Mouse (Mus musculus) midbrain, embryonic 11.5 days (tissue): ENCODE measurements around the gene Kcnc1. TPM values are rescaled to one million over a fixed set of nuclear protein-coding genes. Genes with fewer than 3 reads are reported as not detected.
A peak's percentile ranks its signal among the peaks of the same experiment; 100 is the strongest.

ENCODE experiments used
- ATAC-seq: fragments of 200-750 bp; cut with Nextera tagmentation; 2 replicates; pipeline ENCODE4 v1.8.0; 2017; ENCODE audit warnings: moderate TSS enrichment, moderate library complexity; ENCODE audit not compliant: low FRiP score
- DNase-seq: peaks from one replicate; pipeline ENCODE4 v3.0.0; 2015; ENCODE audit warnings: low spot score; ENCODE audit errors: missing footprints
- H3K27ac ChIP-seq: fragments of 300-500 bp; sonication (generic); 2 replicates; pipeline ENCODE4 v1.5.1; 2014; ENCODE audit warnings: low read depth, low read length
- H3K27me3 ChIP-seq: fragments of 300-500 bp; sonication (generic); 2 replicates; pipeline ENCODE4 v1.6.1; 2014; ENCODE audit warnings: mild to moderate bottlenecking, low read length, moderate library complexity, mixed read lengths; ENCODE audit not compliant: control insufficient read depth, insufficient read depth
- H3K36me3 ChIP-seq: fragments of 300-500 bp; sonication (generic); 2 replicates; pipeline ENCODE4 v1.6.1; 2014; ENCODE audit warnings: mild to moderate bottlenecking, low read length, moderate library complexity, mixed read lengths; ENCODE audit not compliant: control insufficient read depth, insufficient read depth
- H3K4me1 ChIP-seq: fragments of 300-500 bp; sonication (generic); 2 replicates; pipeline ENCODE4 v1.6.1; 2014; ENCODE audit warnings: low read length; ENCODE audit not compliant: control insufficient read depth, insufficient read depth
- H3K4me2 ChIP-seq: fragments of 300-500 bp; sonication (generic); 2 replicates; pipeline ENCODE4 v1.6.1; 2014; ENCODE audit warnings: mild to moderate bottlenecking, moderate library complexity
- H3K4me3 ChIP-seq: fragments of 300-500 bp; sonication (generic); 2 replicates; pipeline ENCODE4 v1.5.1; 2014; ENCODE audit warnings: low read depth, low read length
- H3K9ac ChIP-seq: fragments of 300-500 bp; sonication (generic); 2 replicates; pipeline ENCODE4 v1.6.1; 2014; ENCODE audit warnings: low read length
- H3K9me3 ChIP-seq: fragments of 300-500 bp; sonication (generic); 2 replicates; pipeline ENCODE4 v1.6.1; 2016; ENCODE audit warnings: low read length; ENCODE audit not compliant: control insufficient read depth
- WGBS: fragments of 180-500 bp; shearing (Covaris S2); extraction: QIAGEN DNeasy Blood & Tissue Kit; methylation state at CpG from one replicate; pipeline ENCODE4 v1.1.7; 2014; 5-methylcytosine and 5-hydroxymethylcytosine counted together
- polyA plus RNA-seq: library from polyadenylated mRNA; unstranded; fragments of >200 nt; fragmentation: Nextera tagmentation; extraction: Ambion mirVana; gene quantifications from 2 replicates; pipeline ENCODE4 v1.2.1, GENCODE M21; 2014

The Kcnc1 gene
- polyA plus RNA-seq, 1 experiment from 2014 or later = 1.4 TPM

- Histone ChIP-seq H3K4me2 (no peak overlapping the region), H3K9ac (no peak overlapping the region), H3K36me3 (no peaks in the 10 kb centered on the region), H3K9me3 (no peaks in the 10 kb centered on the region), H3K4me1 (no peaks in the 10 kb centered on the region), H3K4me3 (no peak overlapping the region), H3K27me3 (no peaks in the 10 kb centered on the region), H3K27ac (no peak overlapping the region)
- no peak for DNase-seq
- no peak for ATAC-seq
- 87% methylated on average over 5 of the region's 5 CpGs for WGBS
Observed at GRCm38 (mm10) chr7:46412823-46413222, 16.5 kb downstream of the Kcnc1 start.

- Histone ChIP-seq H3K9ac (no peak overlapping the region), H3K9me3 (no peaks in the 10 kb centered on the region), H3K4me1 (no peaks in the 10 kb centered on the region), H3K27me3 (no peaks in the 10 kb centered on the region), H3K4me3 (no peak overlapping the region), H3K36me3 (no peaks in the 10 kb centered on the region), H3K4me2 (no peak overlapping the region), H3K27ac (no peak overlapping the region)
- WGBS = 81% methylated on average over 6 of the region's 6 CpGs
- no peak for DNase-seq
- ATAC-seq = no peak
Observed at GRCm38 (mm10) chr7:46413959-46414725, 17.8 kb downstream of the Kcnc1 start.

GRCm38 (mm10) chr7:46415818-46416425 lies 19.6 kb downstream of the Kcnc1 start:
- Histone ChIP-seq H3K27me3 (no peaks in the 10 kb centered on the region), H3K4me1 (no peaks in the 10 kb centered on the region), H3K9me3 (no peaks in the 10 kb centered on the region), H3K27ac (no peak overlapping the region), H3K9ac (no peak overlapping the region), H3K4me2 (no peak overlapping the region), H3K4me3 (no peak overlapping the region), H3K36me3 (no peaks in the 10 kb centered on the region)
- 79% methylated on average over 14 of the region's 14 CpGs for WGBS
- DNase-seq = no peak
- ATAC-seq = no peak

GRCm38 (mm10) chr7:46417467-46417866 lies 21.2 kb downstream of the Kcnc1 start:
- DNase-seq (no peak), ATAC-seq (no peak)
- Histone ChIP-seq H3K4me1 (peaks cover 13% of the 10 kb centered on the region), H3K9me3 (no peaks in the 10 kb centered on the region), H3K9ac (no peak overlapping the region), H3K36me3 (no peaks in the 10 kb centered on the region), H3K4me3 (no peak overlapping the region), H3K27ac (no peak overlapping the region), H3K27me3 (no peaks in the 10 kb centered on the region), H3K4me2 (no peak overlapping the region)
- 66% methylated on average over 7 of the region's 7 CpGs for WGBS

GRCm38 (mm10) chr7:46418102-46418622 lies 21.9 kb downstream of the Kcnc1 start:
- no peaks in the 10 kb centered on the region for H3K27me3 ChIP-seq
- DNase-seq (no peak), ATAC-seq (peak; percentile 6; the same call in 1 of the 2 replicates)
- no peak overlapping the region for H3K4me3 ChIP-seq
- 72% methylated on average over 16 of the region's 16 CpGs for WGBS
- no peak overlapping the region for H3K4me2 ChIP-seq
- H3K4me1 ChIP-seq = peaks cover 20% of the 10 kb centered on the region
- no peak overlapping the region for H3K9ac ChIP-seq
- H3K9me3 ChIP-seq = no peaks in the 10 kb centered on the region
- H3K36me3 ChIP-seq = no peaks in the 10 kb centered on the region
- no peak overlapping the region for H3K27ac ChIP-seq

GRCm38 (mm10) chr7:46421535-46421934 lies 25.2 kb downstream of the Kcnc1 start:
- Histone ChIP-seq H3K9ac (0 out of 2 replicates have a peak overlapping the region, but pooled peaks have one; percentile 1), H3K4me3 (no peak overlapping the region), H3K27me3 (no peaks in the 10 kb centered on the region), H3K27ac (peak overlapping the region; percentile 17), H3K4me1 (peaks cover 20% of the 10 kb centered on the region), H3K4me2 (no peak overlapping the region), H3K36me3 (no peaks in the 10 kb centered on the region), H3K9me3 (no peaks in the 10 kb centered on the region)
- DNase-seq (no peak), ATAC-seq (no peak)
- 54% methylated on average over 5 of the region's 5 CpGs for WGBS

- WGBS = 37% methylated on average over 8 of the region's 8 CpGs
- Histone ChIP-seq H3K27me3 (no peaks in the 10 kb centered on the region), H3K4me1 (peaks cover 20% of the 10 kb centered on the region), H3K27ac (peak overlapping the region; percentile 41), H3K4me2 (peak overlapping the region; percentile 26; the same call in 1 of the 2 replicates), H3K9me3 (no peaks in the 10 kb centered on the region), H3K36me3 (no peaks in the 10 kb centered on the region), H3K9ac (0 out of 2 replicates have a peak overlapping the region, but pooled peaks have one; percentile 1), H3K4me3 (no peak overlapping the region)
- peak; percentile 75 for ATAC-seq
- DNase-seq = peak; percentile 96
Observed at GRCm38 (mm10) chr7:46422052-46422763, 25.9 kb downstream of the Kcnc1 start.

- DNase-seq (peak; percentile 93), ATAC-seq (peak; percentile 79)
- Histone ChIP-seq H3K27ac (peak overlapping the region; percentile 41; the same call in 1 of the 2 replicates), H3K9ac (no peak overlapping the region), H3K27me3 (no peaks in the 10 kb centered on the region), H3K4me1 (peaks cover 20% of the 10 kb centered on the region), H3K36me3 (no peaks in the 10 kb centered on the region), H3K4me2 (peak overlapping the region; percentile 26; the same call in 1 of the 2 replicates), H3K4me3 (no peak overlapping the region), H3K9me3 (no peaks in the 10 kb centered on the region)
- WGBS = 49% methylated on average over 16 of the region's 18 CpGs
Observed at GRCm38 (mm10) chr7:46422764-46423412, 26.6 kb downstream of the Kcnc1 start.
